10 mouse cellular contexts compared by ENCODE assay signal in genomic region chr11:98926553-98926952, GRCm38 (mm10). TPM values are rescaled to one million over a fixed set of nuclear protein-coding genes. Genes with fewer than 3 reads are reported as not detected.
DNase-seq lines count a peak whose midpoint lies in the region; ATAC-seq and TF ChIP-seq lines count a peak whose summit lies in the region.
"Had no signal": no experiment of that assay in that cellular context is flagged by ENCODE, and none has a peak within 500 bp of the region (broad histone marks: within the 10 kb centered on the region; RNA-seq: fewer than 3 reads in every experiment).

No protein-coding gene starts in this region.

- no peaks in the 10 kb centered on the region for H3K27me3 ChIP-seq in kidney, embryonic 14.5 days (ENCODE audit: control insufficient read depth, insufficient read depth, low read length)
- H3K27me3 ChIP-seq in kidney, adult 2 months (replicated peaks; ENCODE audit: control insufficient read depth, insufficient read depth, low read length): no peaks in the 10 kb centered on the region
- no peaks in the 10 kb centered on the region for H3K27me3 ChIP-seq in embryonic facial prominence, embryonic 11.5 days (ENCODE audit: control insufficient read depth, insufficient read depth, low read length)
- no peaks in the 10 kb centered on the region for H3K27me3 ChIP-seq in limb, embryonic 14.5 days (ENCODE audit: control insufficient read depth, insufficient read depth, low read length)

- peaks cover 79% of the 10 kb centered on the region for H3K4me1 ChIP-seq in kidney, embryonic 14.5 days (ENCODE audit: control insufficient read depth, insufficient read depth, low read length)
- H3K4me1 ChIP-seq in kidney, adult 2 months (ENCODE audit: control insufficient read depth, insufficient read depth, low read length): peaks cover 34% of the 10 kb centered on the region
- H3K4me1 ChIP-seq in embryonic facial prominence, embryonic 11.5 days (ENCODE audit: control insufficient read depth, insufficient read depth, low read length): peaks cover 47% of the 10 kb centered on the region
- H3K4me1 ChIP-seq in limb, embryonic 14.5 days (ENCODE audit: control insufficient read depth, insufficient read depth, low read length): peaks cover 84% of the 10 kb centered on the region

- no peak for ATAC-seq in kidney, embryonic 14.5 days (ENCODE audit: low FRiP score, low TSS enrichment)
- no peak for ATAC-seq in embryonic facial prominence, embryonic 11.5 days (replicated peaks; ENCODE audit: insufficient number of reproducible peaks, low FRiP score, low TSS enrichment, low read depth)
- ATAC-seq in limb, embryonic 14.5 days (ENCODE audit: low FRiP score, low read depth): no peak

- peak; percentile 39 for DNase-seq in cerebellum, adult 9-10 months
- DNase-seq in cerebellum, adult 11-12 months: no peak
- no peak for DNase-seq in kidney, adult 2 months
- DNase-seq in embryonic facial prominence, embryonic 11.5 days (ENCODE audit: low spot score): no peak
- no peak for DNase-seq in limb, embryonic 14.5 days (ENCODE audit: low spot score)
- DNase-seq in right cerebral cortex, postnatal 10 days (ENCODE audit: low spot score in 2 of 2): no peak
- no peak for DNase-seq in frontal cortex, postnatal 36 days (ENCODE audit: low spot score in 2 of 2)
- DNase-seq: gastrocnemius, postnatal 36 days had no signal

- H3K27ac ChIP-seq in kidney, embryonic 14.5 days (ENCODE audit: low read depth, low read length): peak overlapping the region; percentile 90
- no peak overlapping the region for H3K27ac ChIP-seq in kidney, adult 2 months (ENCODE audit: insufficient read depth, low read depth, low read length)
- H3K27ac ChIP-seq in embryonic facial prominence, embryonic 11.5 days (replicated peaks; ENCODE audit: low read depth, low read length): peak overlapping the region; percentile 95
- peak overlapping the region; percentile 86 for H3K27ac ChIP-seq in limb, embryonic 14.5 days (replicated peaks; ENCODE audit: low read depth, low read length)

- no peak for TF ChIP-seq CTCF in kidney, adult 2 months (conservative IDR thresholded peaks at IDR 0.05; ENCODE audit: insufficient read depth, insufficient read length, low read depth, low read length)

- TF ChIP-seq POLR2A in kidney, adult 2 months (IDR thresholded peaks at IDR 0.05; ENCODE audit: low read depth, low read length): no peak
- TF ChIP-seq POLR2A in limb, embryonic 14.5 days (IDR thresholded peaks at IDR 0.05; ENCODE audit: borderline replicate concordance, extremely low read depth, insufficient read depth, insufficient read length): no peak

- H3K4me3 ChIP-seq in kidney, embryonic 14.5 days (ENCODE audit: low read length): no peak overlapping the region
- no peak overlapping the region for H3K4me3 ChIP-seq in kidney, adult 2 months (ENCODE audit: insufficient read depth, low read depth, low read length)
- no peak overlapping the region for H3K4me3 ChIP-seq in embryonic facial prominence, embryonic 11.5 days (ENCODE audit: low read depth, low read length)
- H3K4me3 ChIP-seq in limb, embryonic 14.5 days (replicated peaks; ENCODE audit: low read length): no peak overlapping the region

- H3K9me3 ChIP-seq in kidney, embryonic 14.5 days (ENCODE audit: control insufficient read depth, low read length): no peaks in the 10 kb centered on the region
- H3K9me3 ChIP-seq in embryonic facial prominence, embryonic 11.5 days (replicated peaks; ENCODE audit: control insufficient read depth, low read length): no peaks in the 10 kb centered on the region
- no peaks in the 10 kb centered on the region for H3K9me3 ChIP-seq in limb, embryonic 14.5 days (ENCODE audit: control insufficient read depth, low read length)

- no peaks in the 10 kb centered on the region for H3K36me3 ChIP-seq in kidney, embryonic 14.5 days (ENCODE audit: control insufficient read depth, insufficient read depth, low read length)
- H3K36me3 ChIP-seq in kidney, adult 2 months (ENCODE audit: control insufficient read depth, insufficient read depth, low read length): no peaks in the 10 kb centered on the region
- no peaks in the 10 kb centered on the region for H3K36me3 ChIP-seq in embryonic facial prominence, embryonic 11.5 days (replicated peaks; ENCODE audit: control insufficient read depth, insufficient read depth, low read depth, low read length)
- H3K36me3 ChIP-seq in limb, embryonic 14.5 days (ENCODE audit: control insufficient read depth, insufficient read depth, low read length): no peaks in the 10 kb centered on the region

- no peak overlapping the region for H3K4me2 ChIP-seq in kidney, embryonic 14.5 days (replicated peaks; ENCODE audit: low read depth, low read length)
- H3K4me2 ChIP-seq in embryonic facial prominence, embryonic 11.5 days (ENCODE audit: low read depth, low read length): no peak overlapping the region; the same call in 1 of the 2 replicates
- H3K4me2 ChIP-seq in limb, embryonic 14.5 days (replicated peaks; ENCODE audit: low read depth, low read length, severe bottlenecking): 0 out of 2 replicates have a peak overlapping the region, but pooled peaks have one; percentile 34

- WGBS in kidney, embryonic 14.5 days: 71% methylated on average over 7 of the region's 7 CpGs
- WGBS in kidney, adult 2 months: 89% methylated on average over 7 of the region's 7 CpGs
- 49% methylated on average over 7 of the region's 7 CpGs for WGBS in embryonic facial prominence, embryonic 11.5 days
- WGBS in limb, embryonic 14.5 days: 54% methylated on average over 7 of the region's 7 CpGs

- 0 out of 2 replicates have a peak overlapping the region, but pooled peaks have one; percentile 28 for H3K9ac ChIP-seq in kidney, embryonic 14.5 days (ENCODE audit: low read depth, low read length)
- H3K9ac ChIP-seq in embryonic facial prominence, embryonic 11.5 days (replicated peaks; ENCODE audit: low read length): no peak overlapping the region
- H3K9ac ChIP-seq in limb, embryonic 14.5 days (ENCODE audit: low read depth, low read length, severe bottlenecking): no peak overlapping the region

RNA-seq across cellular contexts. Expression of gene Rara, which starts 1.1 kb away (rescaled TPM):
- 27.7 and 36.7 TPM in 2 replicates for polyA plus RNA-seq in kidney, embryonic 14.5 days (2014; fragmentation: Nextera tagmentation; extraction: Ambion mirVana)
- 18.0 and 19.6 TPM in 2 replicates for polyA plus RNA-seq in kidney, adult 2 months (2012; rRNA removed)
- 32.7 and 40.2 TPM in 2 replicates for polyA plus RNA-seq in embryonic facial prominence, embryonic 11.5 days (2014; fragmentation: Nextera tagmentation; extraction: Ambion mirVana)
- 39.8 and 57.0 TPM in 2 replicates for polyA plus RNA-seq in limb, embryonic 14.5 days (2012; rRNA removed)
- 52.4 and 58.3 TPM in 2 replicates for polyA plus RNA-seq in limb, embryonic 14.5 days (2014; fragmentation: Nextera tagmentation; extraction: Ambion mirVana)

RNA-seq across cellular contexts. Expression of gene Cdc6, which starts 19.0 kb away (rescaled TPM):
- 32.5 and 44.1 TPM in 2 replicates for polyA plus RNA-seq in kidney, embryonic 14.5 days (2014; fragmentation: Nextera tagmentation; extraction: Ambion mirVana)
- polyA plus RNA-seq in kidney, adult 2 months (2012; rRNA removed): 0.11 and 0.14 TPM in 2 replicates
- polyA plus RNA-seq in embryonic facial prominence, embryonic 11.5 days (2014; fragmentation: Nextera tagmentation; extraction: Ambion mirVana): 55.4 and 57.1 TPM in 2 replicates
- 13.1 and 15.6 TPM in 2 replicates for polyA plus RNA-seq in limb, embryonic 14.5 days (2012; rRNA removed)
- 25.2 and 25.8 TPM in 2 replicates for polyA plus RNA-seq in limb, embryonic 14.5 days (2014; fragmentation: Nextera tagmentation; extraction: Ambion mirVana)

RNA-seq across cellular contexts. Expression of gene Gjd3, which starts 56.3 kb away (rescaled TPM):
- polyA plus RNA-seq in kidney, embryonic 14.5 days (2014; fragmentation: Nextera tagmentation; extraction: Ambion mirVana): 0.64 TPM in 1 of 2 replicates, not detected in the other
- polyA plus RNA-seq in kidney, adult 2 months (2012; rRNA removed): 0.34 and 0.57 TPM in 2 replicates
- 0.25 and 0.43 TPM in 2 replicates for polyA plus RNA-seq in embryonic facial prominence, embryonic 11.5 days (2014; fragmentation: Nextera tagmentation; extraction: Ambion mirVana)
- polyA plus RNA-seq in limb, embryonic 14.5 days (2012; rRNA removed): 1.3 and 2.2 TPM in 2 replicates
- polyA plus RNA-seq in limb, embryonic 14.5 days (2014; fragmentation: Nextera tagmentation; extraction: Ambion mirVana): 0.41 and 0.45 TPM in 2 replicates
- polyA plus RNA-seq: liver, embryonic 16.5 days had no signal

Comparison
In these comparisons a context has a peak if more than half of its experiments do, and no peak if none do; other contexts are left out.
1. RNA of gene Cdc6, which starts 19.0 kb away (polyA plus RNA-seq): 55.4 to 57.1 TPM in embryonic facial prominence, embryonic 11.5 days, 32.5 to 44.1 TPM in kidney, embryonic 14.5 days and 13.1 to 25.8 TPM in limb, embryonic 14.5 days; 0.11 to 0.14 TPM in kidney, adult 2 months; every median in the first group is over 10 times any median in the second.